Mouse (Mus musculus): ENCODE measurements around the gene Cd52.
A peak's percentile ranks its signal among the peaks of the same experiment; 100 is the strongest.

The Cd52 gene

GRCm38 (mm10) chr4:134119042-134119441, 24.2 kb upstream of the Cd52 start:
- DNase-seq (ENCODE audit: low spot score in 2 of 2), result no peak

- DNase-seq (ENCODE audit: low spot score in 2 of 2), result no peak
Observed at GRCm38 (mm10) chr4:134118126-134118800, 23.4 kb upstream of the Cd52 start.

DNA sequence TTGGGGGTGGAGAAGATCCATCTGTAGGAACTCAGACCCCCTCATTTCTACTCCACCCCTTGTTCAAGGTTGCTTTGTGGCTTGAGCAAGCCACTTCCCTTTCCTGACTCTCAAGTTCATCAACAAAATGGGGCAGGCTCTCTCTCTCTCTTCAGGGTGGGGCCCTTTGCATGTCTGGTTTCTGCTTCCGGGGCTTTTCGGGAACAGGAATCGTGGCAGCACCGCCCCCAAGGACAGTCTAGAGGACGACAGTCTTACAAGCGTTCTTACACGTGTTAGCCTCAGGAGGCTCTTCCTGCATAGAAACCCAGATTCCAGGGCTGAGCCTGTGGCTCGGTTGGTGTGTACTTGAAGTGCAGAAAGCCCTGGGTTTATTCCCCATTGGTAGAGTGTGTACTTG, 22.1 kb upstream of the Cd52 start:
- DNase-seq (ENCODE audit: low spot score in 2 of 2), result no peak

- no peak for DNase-seq (ENCODE audit: low spot score in 2 of 2)
Observed at GRCm38 (mm10) chr4:134116501-134116900, 21.6 kb upstream of the Cd52 start.

GRCm38 (mm10) chr4:134115215-134116144, 20.6 kb upstream of the Cd52 start:
- DNase-seq (ENCODE audit: low spot score in 2 of 2), result no peak

GRCm38 (mm10) chr4:134114038-134114437, 19.2 kb upstream of the Cd52 start:
- DNase-seq (ENCODE audit: low spot score in 2 of 2), result no peak

DNA sequence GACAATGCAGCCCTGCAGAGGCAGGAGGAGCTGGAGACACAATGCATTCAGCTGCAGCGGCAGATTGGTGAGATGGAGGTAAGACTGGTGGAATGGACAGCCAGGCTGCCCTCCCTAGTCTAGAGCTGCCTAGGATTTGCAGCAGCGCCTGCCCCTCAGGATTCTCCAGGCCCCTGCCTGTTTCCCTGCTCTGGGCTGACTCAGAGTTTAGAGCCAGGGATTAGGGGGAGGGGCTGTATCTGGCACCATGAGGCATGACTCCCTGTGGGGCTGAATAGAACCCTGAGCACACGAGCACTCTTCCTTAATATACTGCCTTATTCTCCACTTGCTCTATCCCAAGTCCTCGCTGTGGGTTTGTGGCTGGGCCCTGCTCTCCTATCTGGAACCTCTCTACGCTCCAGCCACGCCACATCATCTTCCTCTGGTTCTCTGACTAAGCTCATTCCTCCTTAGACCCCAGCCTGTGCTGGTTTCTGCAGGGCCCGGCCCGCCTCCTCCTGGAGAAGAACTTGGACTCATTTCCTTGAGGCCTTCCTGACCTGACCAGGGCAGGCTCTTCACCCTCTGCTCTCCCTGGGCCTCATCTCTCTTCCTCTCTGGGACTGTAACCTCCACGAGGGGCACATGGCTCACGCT, 18.6 kb upstream of the Cd52 start:
- DNase-seq (ENCODE audit: low spot score in 2 of 2), result no peak

DNA sequence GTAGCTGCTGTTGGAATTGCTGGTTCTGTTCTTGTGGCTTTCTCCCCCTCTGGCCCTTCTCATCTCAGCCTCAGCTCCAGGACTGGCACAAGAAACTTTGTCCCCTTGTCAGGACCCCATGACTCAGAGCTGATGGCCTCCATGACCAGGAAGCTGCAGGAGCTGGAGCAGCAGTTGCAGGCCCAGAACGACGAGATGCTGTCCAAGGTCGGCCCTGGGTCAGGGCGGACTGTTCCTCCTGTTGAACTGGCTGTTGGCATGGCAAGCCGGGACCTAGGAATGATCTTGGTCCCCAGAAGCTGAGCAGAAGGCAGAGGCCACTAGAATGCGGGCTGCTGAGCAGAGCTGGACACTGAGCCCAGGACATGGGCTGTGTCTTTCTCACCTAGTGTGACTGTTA, 17.5 kb upstream of the Cd52 start:
- no peak for DNase-seq (ENCODE audit: low spot score in 2 of 2)

GRCm38 (mm10) chr4:134110653-134111052, 15.8 kb upstream of the Cd52 start:
- DNase-seq (ENCODE audit: low spot score in 2 of 2), result no peak

DNA sequence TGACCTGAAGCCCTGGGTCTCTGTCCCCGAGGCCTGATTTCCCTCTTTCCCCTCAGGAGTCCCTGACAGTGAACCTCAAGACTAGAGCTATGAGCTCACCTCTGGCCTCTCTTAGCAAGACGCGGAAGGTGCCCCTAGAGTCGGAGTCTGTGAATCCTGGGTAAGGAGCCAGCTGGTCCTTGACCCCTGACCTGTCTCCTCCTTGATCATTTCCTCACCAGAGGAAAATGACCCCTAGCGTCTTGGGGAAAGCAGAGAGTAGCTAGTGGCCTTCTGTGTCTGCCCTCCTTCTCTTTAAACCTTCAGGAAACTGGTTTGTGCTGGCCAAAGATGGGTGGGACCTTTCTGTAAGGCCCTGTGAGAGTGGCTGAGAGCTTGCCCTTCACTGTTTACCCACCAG, 13.3 kb upstream of the Cd52 start:
- no peak for DNase-seq (ENCODE audit: low spot score in 2 of 2)

DNA sequence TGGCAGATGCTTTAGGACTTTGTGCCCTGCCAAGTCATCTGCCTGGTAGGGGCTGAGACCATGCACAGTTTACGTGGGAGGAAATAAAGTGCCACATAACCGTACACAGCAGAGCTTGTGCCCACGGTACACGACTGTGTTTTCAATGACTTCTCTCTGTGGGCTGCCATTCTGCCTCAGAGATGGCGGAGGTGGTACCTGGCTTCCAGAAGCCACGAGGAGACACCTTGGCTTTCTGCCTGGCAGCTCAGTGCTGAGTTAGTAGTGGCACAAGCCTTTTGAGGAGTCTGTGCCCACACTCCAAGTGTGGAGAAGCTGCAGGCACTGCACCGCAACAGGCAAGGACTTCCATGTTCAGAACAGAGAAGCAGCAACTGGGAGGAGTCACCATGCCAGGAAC, 12.8 kb upstream of the Cd52 start:
- no peak for DNase-seq (ENCODE audit: low spot score in 2 of 2)

- no peak for DNase-seq (ENCODE audit: low spot score in 2 of 2)
Observed at GRCm38 (mm10) chr4:134106105-134106504, 11.2 kb upstream of the Cd52 start.

GRCm38 (mm10) chr4:134102742-134103119, 7.8 kb upstream of the Cd52 start:
- DNase-seq (ENCODE audit: low spot score in 2 of 2), result no peak

GRCm38 (mm10) chr4:134101979-134102741, 7.3 kb upstream of the Cd52 start, which contains the start of gene Ubxn11:
Gene Ubxn11 (plus strand): TSS chr4:134102570.
- peak; percentile 77 to 82 for DNase-seq (ENCODE audit: low spot score in 2 of 2)

DNA sequence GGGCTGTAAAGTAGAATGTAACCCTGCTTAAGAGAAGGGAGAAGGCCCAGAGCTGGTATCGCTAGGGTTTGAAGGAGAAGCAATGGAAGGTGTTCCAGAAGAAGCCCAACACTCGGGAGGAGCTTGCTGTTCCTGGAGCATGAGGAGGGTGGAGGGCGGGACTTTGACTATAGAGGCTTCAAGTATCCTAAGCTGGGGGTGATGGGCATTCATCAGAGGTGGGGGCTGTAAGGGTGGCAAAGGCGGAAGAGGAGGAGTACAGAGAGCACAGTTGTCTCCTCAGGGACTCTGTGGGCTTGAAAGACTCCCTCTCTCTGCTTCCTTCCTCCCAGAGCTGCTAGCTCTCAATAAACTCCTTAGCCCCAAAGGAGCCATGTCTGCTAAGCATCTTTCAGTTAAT, 5.4 kb upstream of the Cd52 start:
- DNase-seq (ENCODE audit: low spot score in 2 of 2), result no peak

- peak in 1 of 2 experiments; percentile 59 for DNase-seq (ENCODE audit: low spot score in 2 of 2)
Observed at GRCm38 (mm10) chr4:134098628-134099027, 3.7 kb upstream of the Cd52 start.

DNA sequence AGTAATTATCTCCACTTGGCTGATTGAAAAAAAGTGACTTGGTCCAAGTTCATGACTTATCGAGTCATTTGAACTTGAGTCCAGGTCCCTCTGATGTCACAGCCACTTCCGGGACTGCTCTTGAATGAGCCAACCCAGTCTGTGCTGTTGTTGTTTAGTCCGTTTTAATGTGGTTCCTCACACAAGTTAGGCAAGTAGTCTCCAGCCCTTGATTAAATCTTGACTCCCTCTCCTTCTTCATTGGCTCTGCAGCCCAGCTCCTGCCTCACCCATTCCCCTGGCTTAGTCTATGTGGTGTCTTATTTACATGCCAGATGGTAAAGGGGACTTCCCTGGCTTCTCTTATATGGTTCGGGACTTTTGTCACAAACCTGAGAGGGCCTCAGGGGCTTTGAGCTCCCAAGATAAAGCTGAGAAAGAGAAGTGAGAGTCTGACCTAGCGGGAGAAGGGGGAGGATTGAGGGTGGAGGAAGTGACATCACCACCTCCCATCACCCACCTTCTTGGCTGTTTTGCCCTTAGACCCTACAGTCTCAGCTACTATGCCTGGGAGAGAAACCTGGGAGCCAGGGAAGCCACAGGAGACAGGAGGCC, 2.2 kb upstream of the Cd52 start:
- no peak for DNase-seq (ENCODE audit: low spot score in 2 of 2)

GRCm38 (mm10) chr4:134096120-134096519, 1.2 kb upstream of the Cd52 start:
- DNase-seq (ENCODE audit: low spot score in 2 of 2), result no peak

- DNase-seq (ENCODE audit: low spot score in 2 of 2), result peak in 1 of 2 experiments; percentile 52
Observed at GRCm38 (mm10) chr4:134094004-134094564, 798 bp downstream of the Cd52 start.

- DNase-seq (ENCODE audit: low spot score in 2 of 2), result no peak
Observed at GRCm38 (mm10) chr4:134092382-134093288, 2.2 kb downstream of the Cd52 start.
